ENCODE assay signal across 12 mouse cellular contexts in the genomic region with DNA sequence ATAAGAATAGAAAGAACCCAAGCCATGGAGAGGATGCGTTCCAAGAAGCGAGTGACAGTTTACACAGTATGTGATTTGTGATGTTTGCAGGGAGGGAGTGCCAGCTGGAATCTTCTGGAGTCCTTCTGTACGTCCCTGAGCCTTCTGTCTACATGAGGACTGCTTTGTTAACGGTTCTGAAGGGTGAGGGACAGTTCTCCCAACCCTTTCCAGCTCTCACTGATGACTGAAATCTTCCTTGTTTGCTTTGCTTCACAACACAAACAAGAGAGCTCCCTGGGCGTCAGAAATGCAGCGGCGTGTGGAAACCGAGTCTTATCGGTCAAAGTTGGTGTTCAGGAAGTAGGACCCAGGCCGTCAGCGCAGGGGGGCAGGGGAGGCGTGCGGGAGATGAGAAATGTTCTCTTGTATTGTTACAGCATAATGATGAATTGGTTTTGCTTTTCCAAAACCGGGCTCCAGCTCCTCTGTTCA.
A peak's percentile ranks its signal among the peaks of the same experiment; 100 is the strongest.
DNase-seq lines count a peak whose midpoint lies in the region; ATAC-seq lines count a peak whose summit lies in the region.
"Had no signal": no experiment of that assay in that cellular context is flagged by ENCODE, and none has a peak within 500 bp of the region (broad histone marks: within the 10 kb centered on the region; RNA-seq: fewer than 3 reads in every experiment).

No protein-coding gene starts in this region.

- no peak overlapping the region for H3K9ac ChIP-seq in forebrain, embryonic 14.5 days (ENCODE audit: low read length)

- H3K4me1 ChIP-seq in forebrain, embryonic 14.5 days (ENCODE audit: control insufficient read depth, insufficient read depth, low read length) = peaks cover 3% of the 10 kb centered on the region; the same call in 1 of the 2 replicates
- peaks cover 12% of the 10 kb centered on the region for H3K4me1 ChIP-seq in forebrain, embryonic 10.5 days
- H3K4me1 ChIP-seq in hindbrain, embryonic 10.5 days (replicated peaks) = peaks cover 20% of the 10 kb centered on the region
- H3K4me1 ChIP-seq: megakaryocyte, embryonic 14.5 days had no signal

- DNase-seq in forebrain, embryonic 14.5 days (ENCODE audit: low spot score) = peak; percentile 36
- no peak for DNase-seq in forebrain, embryonic 10.5 days (ENCODE audit: extremely low spot score, low spot score)
- DNase-seq in kidney, postnatal 14 days = peak; percentile 20
- DNase-seq in kidney, postnatal 25 days = no peak
- peak; percentile 25 for DNase-seq in hindbrain, embryonic 10.5 days (ENCODE audit: low spot score)
- peak; percentile 78 for DNase-seq in lung, postnatal 10 days
- DNase-seq in left cerebral cortex, adult 9 months (ENCODE audit: low spot score in 2 of 2) = no peak
- DNase-seq in spleen, adult 12 weeks (ENCODE audit: low spot score) = no peak
- DNase-seq: kidney, postnatal 36 days; thymus, postnatal 36 days had no signal

- no peaks in the 10 kb centered on the region for H3K27me3 ChIP-seq in forebrain, embryonic 14.5 days (replicated peaks; ENCODE audit: control insufficient read depth, insufficient read depth, low read length)
- H3K27me3 ChIP-seq in forebrain, embryonic 10.5 days (ENCODE audit: poor library complexity, severe bottlenecking) = no peaks in the 10 kb centered on the region
- H3K27me3 ChIP-seq in hindbrain, embryonic 10.5 days (ENCODE audit: insufficient read depth, poor library complexity, severe bottlenecking) = no peaks in the 10 kb centered on the region
- H3K27me3 ChIP-seq: megakaryocyte, embryonic 14.5 days had no signal

- no peaks in the 10 kb centered on the region for H3K36me3 ChIP-seq in forebrain, embryonic 14.5 days (ENCODE audit: control insufficient read depth, insufficient read depth, low read length)
- no peaks in the 10 kb centered on the region for H3K36me3 ChIP-seq in forebrain, embryonic 10.5 days (replicated peaks)
- no peaks in the 10 kb centered on the region for H3K36me3 ChIP-seq in hindbrain, embryonic 10.5 days

- 0 out of 2 replicates have a peak overlapping the region, but pooled peaks have one; percentile 0 for H3K27ac ChIP-seq in forebrain, embryonic 14.5 days (ENCODE audit: low read depth, low read length)
- H3K27ac ChIP-seq in forebrain, embryonic 10.5 days = no peak overlapping the region
- peak overlapping the region; percentile 75 for H3K27ac ChIP-seq in hindbrain, embryonic 10.5 days

- no peak overlapping the region for H3K4me3 ChIP-seq in forebrain, embryonic 14.5 days (ENCODE audit: low read depth, low read length)
- H3K4me3 ChIP-seq in forebrain, embryonic 10.5 days = no peak overlapping the region
- no peak overlapping the region for H3K4me3 ChIP-seq in hindbrain, embryonic 10.5 days
- H3K4me3 ChIP-seq: erythroblast, embryonic 14.5 days; megakaryocyte, embryonic 14.5 days had no signal

- 49% methylated on average over 14 of the region's 14 CpGs for WGBS in forebrain, embryonic 14.5 days
- 85% methylated on average over 14 of the region's 14 CpGs for WGBS in forebrain, embryonic 10.5 days
- WGBS in hindbrain, embryonic 10.5 days = 60% methylated on average over 14 of the region's 14 CpGs

- no peak for ATAC-seq in forebrain, embryonic 14.5 days

- no peaks in the 10 kb centered on the region for H3K9me3 ChIP-seq in forebrain, embryonic 14.5 days (replicated peaks; ENCODE audit: control insufficient read depth, low read length)
- H3K9me3 ChIP-seq in forebrain, embryonic 10.5 days = no peaks in the 10 kb centered on the region
- no peaks in the 10 kb centered on the region for H3K9me3 ChIP-seq in hindbrain, embryonic 10.5 days
- H3K9me3 ChIP-seq: megakaryocyte, embryonic 14.5 days had no signal

- no peak overlapping the region for H3K4me2 ChIP-seq in forebrain, embryonic 14.5 days (ENCODE audit: low read length)

Comparison
In these comparisons a context has a peak if more than half of its experiments do, and no peak if none do; other contexts are left out.
1. DNase-seq: peak in forebrain, embryonic 14.5 days (single experiment), kidney, postnatal 14 days (single experiment), hindbrain, embryonic 10.5 days (single experiment) and lung, postnatal 10 days (single experiment); none in forebrain, embryonic 10.5 days (single experiment), kidney, postnatal 25 days (0 of 2), left cerebral cortex, adult 9 months (0 of 2) and spleen, adult 12 weeks (single experiment).